Mouse (Mus musculus): Measurements from ENCODE around the gene Pde6h. TPM values are rescaled to one million over a fixed set of nuclear protein-coding genes. Genes with fewer than 3 reads are reported as not detected.

Gene Pde6h
- 0.07 TPM in 1 of 2 replicates, not detected in the other for polyA plus RNA-seq (2012; rRNA removed)

DNA sequence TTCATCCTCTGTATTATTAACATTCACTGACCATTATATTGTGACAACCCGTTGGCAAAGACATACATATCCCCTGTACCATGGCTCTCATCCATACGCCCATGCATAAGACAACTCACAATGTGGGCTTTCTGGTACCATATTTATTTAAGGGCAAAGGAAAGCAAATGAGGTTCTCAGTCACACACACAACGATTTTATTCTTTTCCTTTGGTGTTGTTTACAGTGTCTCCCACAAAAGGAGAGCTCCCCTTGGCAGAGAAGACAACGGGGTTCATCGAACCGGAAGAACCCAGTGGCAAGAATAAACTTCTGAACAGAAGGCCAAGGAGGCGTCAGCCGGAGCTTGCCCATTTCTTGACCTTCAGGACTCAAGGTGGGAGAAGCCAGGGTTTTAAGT is at the start of gene Pde6h:
Gene Pde6h (plus strand): TSS at position 301 of the 400 bp plus-strand sequence.

DNA sequence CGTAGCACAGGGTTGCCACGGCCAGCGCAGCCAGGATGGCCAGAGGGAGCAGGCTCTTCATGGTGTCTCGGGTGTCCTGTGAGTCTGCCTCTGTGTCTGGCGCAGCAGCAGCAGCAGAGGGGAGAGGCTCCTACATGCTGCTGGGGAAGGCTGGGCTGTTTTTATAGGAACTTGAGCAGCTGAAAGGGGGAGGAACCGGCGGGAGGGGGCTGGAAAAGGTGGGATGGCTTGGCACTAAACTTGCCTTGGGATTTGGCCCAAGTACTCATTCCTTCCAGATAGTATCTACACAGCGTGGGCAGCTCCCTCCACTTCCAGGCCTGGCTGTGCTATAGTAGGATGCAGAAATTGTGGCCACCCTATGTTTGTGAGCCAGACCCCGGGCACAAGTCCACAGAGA is 48.0 kb upstream of the Pde6h start, which contains the start of gene Mgp:
Gene Mgp (minus strand): TSS at position 154 of the 400 bp plus-strand sequence.

DNA sequence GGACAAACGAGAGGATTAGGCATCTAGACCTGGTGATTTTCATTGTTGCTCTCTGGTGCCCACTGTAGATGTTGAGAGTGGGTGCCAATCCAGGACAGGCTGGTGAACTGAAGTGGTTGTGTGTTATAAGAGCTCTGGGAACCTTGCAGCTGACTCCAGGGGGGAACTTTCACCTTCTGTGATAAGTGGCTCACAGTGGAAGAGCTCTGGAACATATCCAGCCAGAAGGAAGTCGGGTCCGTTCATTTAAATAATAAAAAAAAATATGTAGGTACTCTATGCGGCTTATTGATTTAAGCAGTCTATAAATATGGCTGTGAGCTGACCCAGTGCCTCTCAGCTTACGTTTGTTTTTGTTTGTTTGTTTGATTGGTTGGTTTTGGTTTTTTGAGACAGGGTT is 1.6 kb upstream of the Pde6h start, which contains the start of gene Erp27:
Gene Erp27 (minus strand): TSS at position 101 of the 400 bp plus-strand sequence.

DNA sequence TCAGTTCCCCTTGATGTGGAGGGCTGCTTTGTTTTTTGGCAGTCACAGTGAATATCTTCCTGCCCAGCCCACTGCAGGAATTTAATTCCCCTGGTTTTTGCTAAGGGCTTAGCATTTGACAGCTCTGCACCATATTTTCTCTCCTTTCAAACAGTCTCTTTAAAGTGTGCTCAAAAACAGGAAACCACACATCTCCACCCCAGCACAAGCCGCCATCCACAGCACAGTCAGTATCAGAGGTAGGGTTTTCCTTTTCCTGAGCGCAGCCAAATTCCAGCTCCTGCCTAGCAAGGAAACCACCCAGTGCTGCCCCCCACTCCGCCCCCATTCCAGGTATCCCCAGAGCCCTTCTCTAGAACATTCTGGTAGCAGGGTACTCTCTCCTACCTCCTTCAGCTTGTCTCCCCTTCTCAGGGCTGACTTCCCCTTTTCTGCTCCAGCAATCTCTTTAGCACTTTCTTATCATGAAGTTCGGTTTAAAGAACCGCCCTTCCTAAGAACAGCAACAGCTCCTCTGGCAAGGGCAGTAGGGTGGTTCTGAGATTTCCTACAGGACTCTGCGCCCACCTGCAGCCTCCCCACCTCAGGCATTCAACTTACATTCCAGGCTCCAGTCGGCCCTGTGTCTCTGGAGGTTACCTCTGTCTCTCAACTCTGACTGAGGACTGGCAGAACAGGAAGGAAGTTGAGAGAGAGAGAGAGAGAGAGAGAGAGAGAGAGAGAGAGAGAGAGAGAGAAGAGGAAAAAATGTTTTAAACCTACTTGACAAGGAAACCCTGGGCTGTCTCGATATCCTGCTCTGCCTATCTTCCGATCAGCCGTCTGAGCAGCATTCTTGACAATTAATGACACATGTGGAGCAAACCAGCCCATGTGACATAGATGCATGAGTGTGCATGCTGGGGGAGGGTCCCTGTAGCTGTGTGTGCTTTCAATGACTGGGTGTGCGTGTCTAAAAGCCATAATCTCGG is 17.7 kb downstream of the Pde6h start, which contains the start of gene Arhgdib:
Gene Arhgdib (minus strand): TSS at position 849 of the 971 bp plus-strand sequence.

Other genes starting within 250 kb of the Pde6h start
- gene Gucy2c, start 142.1 kb upstream of the Pde6h start, polyA plus RNA-seq (2012; rRNA removed): 61.8 and 69.0 TPM in 2 replicates
- gene Hist4h4, start 119.4 kb upstream of the Pde6h start, polyA plus RNA-seq (2012; rRNA removed): 1.1 and 1.9 TPM in 2 replicates
- gene H2afj, start 115.6 kb upstream of the Pde6h start, polyA plus RNA-seq (2012; rRNA removed): 646 and 676 TPM in 2 replicates
- 5.2 and 5.5 TPM in 2 replicates for gene BC049715, start 96.2 kb upstream of the Pde6h start, polyA plus RNA-seq (2012; rRNA removed)
- 33.6 and 35.0 TPM in 2 replicates for gene Wbp11, start 95.6 kb upstream of the Pde6h start, polyA plus RNA-seq (2012; rRNA removed)
- not detected in 2 replicates for gene Smco3, start 88.4 kb upstream of the Pde6h start, polyA plus RNA-seq (2012; rRNA removed)
- gene Art4, start 66.1 kb upstream of the Pde6h start, polyA plus RNA-seq (2012; rRNA removed): 0.34 and 0.43 TPM in 2 replicates
- 214 and 222 TPM in 2 replicates for gene Mgp, start 48.0 kb upstream of the Pde6h start, polyA plus RNA-seq (2012; rRNA removed)
- 5.4 TPM in 1 of 2 replicates, not detected in the other for gene Erp27, start 1.7 kb upstream of the Pde6h start, polyA plus RNA-seq (2012; rRNA removed)
- gene Arhgdib, start 18.1 kb downstream of the Pde6h start, polyA plus RNA-seq (2012; rRNA removed): 13.7 and 17.1 TPM in 2 replicates
- gene Rerg, start 246.7 kb downstream of the Pde6h start, polyA plus RNA-seq (2012; rRNA removed): 6.8 and 13.4 TPM in 2 replicates